Mouse (Mus musculus) CH12F3 (cell line): Measurements from ENCODE around the gene Serpina3c.
"Not testable (repeated sequence)": the region's sequence is repeated elsewhere in the genome, so short reads cannot be mapped to it uniquely, and the experiment has no call there.

Experiments
- in situ Hi-C: fragments of 300-500 bp; cut with MboI; formaldehyde crosslinking; loops from 2 replicates; pipeline ENCODE4 v1.14.3; 2020; ENCODE audit warnings: low sequenced_read_pairs

Gene Serpina3c

DNA sequence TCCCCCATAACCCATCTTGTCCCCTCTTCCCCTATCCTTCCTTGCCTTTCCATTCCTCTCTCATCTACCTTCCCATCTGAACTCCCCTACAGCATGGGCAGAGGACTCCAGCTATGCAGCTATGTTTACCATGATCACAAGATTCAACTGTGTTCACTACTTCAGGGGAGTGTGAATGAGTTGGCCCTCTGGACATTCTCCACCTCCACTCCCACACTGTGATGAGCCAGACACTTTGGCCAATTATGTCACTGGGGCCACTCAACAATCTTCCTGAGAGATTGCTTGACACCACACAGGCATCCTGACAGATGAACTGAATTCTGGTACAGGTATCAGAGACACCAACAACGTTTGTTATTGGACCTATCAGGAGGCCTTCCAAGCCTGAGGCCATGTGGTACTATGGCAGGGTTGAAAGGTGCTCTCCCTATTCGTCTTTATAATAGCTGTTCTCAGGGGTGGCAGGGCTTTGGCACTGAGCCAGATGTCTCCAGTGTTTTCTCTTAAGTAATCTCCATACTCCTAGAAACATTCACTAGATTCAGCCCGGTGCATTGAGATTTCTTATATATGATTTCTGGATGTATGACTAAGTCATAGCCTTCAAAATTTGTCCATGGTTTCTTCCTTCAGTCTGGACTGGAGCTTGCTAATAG, 38.6 kb downstream of the Serpina3c start:
- in situ Hi-C loops = no loop called here

GRCm38 (mm10) chr12:104112333-104112732, 41.3 kb downstream of the Serpina3c start, which contains the start of gene Serpina3a:
Gene Serpina3a, plus strand, starts transcription at chr12:104112724.
- in situ Hi-C loops = not testable (repeated sequence)

GRCm38 (mm10) chr12:104108507-104108906, 45.2 kb downstream of the Serpina3c start:
- in situ Hi-C loops = no loop called here

GRCm38 (mm10) chr12:104106919-104107318, 46.8 kb downstream of the Serpina3c start:
- in situ Hi-C loops = no loop called here

- in situ Hi-C loops = no loop called here
Measured at GRCm38 (mm10) chr12:104105847-104106246, 47.8 kb downstream of the Serpina3c start.

GRCm38 (mm10) chr12:104100768-104101167, 52.9 kb downstream of the Serpina3c start, which contains the start of gene Serpina5:
Gene Serpina5, plus strand, starts transcription at chr12:104101113.
- in situ Hi-C loops = no loop called here
